Mouse (Mus musculus): Measurements from ENCODE around the gene Zfp750.
A peak's percentile ranks its signal among the peaks of the same experiment; 100 is the strongest.

Zfp750 gene

GRCm38 (mm10) chr11:121519131-121519530 is at the start of gene Zfp750:
Gene Zfp750 (minus strand): TSS chr11:121519333.
- no peak for DNase-seq

GRCm38 (mm10) chr11:121564265-121564664 is 45.1 kb upstream of the Zfp750 start:
- DNase-seq, result no peak

GRCm38 (mm10) chr11:121563312-121563711 is 44.2 kb upstream of the Zfp750 start:
- no peak for DNase-seq

- DNase-seq, result peak; percentile 24
Observed at GRCm38 (mm10) chr11:121560294-121560663, 41.1 kb upstream of the Zfp750 start.

- DNase-seq, result peak; percentile 36
Observed at GRCm38 (mm10) chr11:121559527-121560293, 40.6 kb upstream of the Zfp750 start.

GRCm38 (mm10) chr11:121558522-121558921 is 39.4 kb upstream of the Zfp750 start:
- DNase-seq, result no peak

GRCm38 (mm10) chr11:121557946-121558345 is 38.8 kb upstream of the Zfp750 start:
- DNase-seq, result no peak

GRCm38 (mm10) chr11:121556727-121557126 is 37.6 kb upstream of the Zfp750 start:
- no peak for DNase-seq

- no peak for DNase-seq
Observed at GRCm38 (mm10) chr11:121553458-121553857, 34.3 kb upstream of the Zfp750 start.

GRCm38 (mm10) chr11:121552846-121553457 is 33.8 kb upstream of the Zfp750 start:
- no peak for DNase-seq

- no peak for DNase-seq
Observed at GRCm38 (mm10) chr11:121552167-121552566, 33.0 kb upstream of the Zfp750 start.

GRCm38 (mm10) chr11:121551206-121551799 is 32.2 kb upstream of the Zfp750 start:
- DNase-seq, result no peak

- no peak for DNase-seq
Observed at GRCm38 (mm10) chr11:121549843-121550647, 30.9 kb upstream of the Zfp750 start.

GRCm38 (mm10) chr11:121548996-121549842 is 30.1 kb upstream of the Zfp750 start:
- DNase-seq, result peak; percentile 47

GRCm38 (mm10) chr11:121547925-121548324 is 28.8 kb upstream of the Zfp750 start:
- DNase-seq, result peak; percentile 87

GRCm38 (mm10) chr11:121547234-121547633 is 28.1 kb upstream of the Zfp750 start:
- peak; percentile 80 for DNase-seq

- no peak for DNase-seq
Observed at GRCm38 (mm10) chr11:121545398-121546034, 26.4 kb upstream of the Zfp750 start.

GRCm38 (mm10) chr11:121544755-121545397 is 25.7 kb upstream of the Zfp750 start:
- no peak for DNase-seq

GRCm38 (mm10) chr11:121543922-121544321 is 24.8 kb upstream of the Zfp750 start:
- peak; percentile 64 for DNase-seq

- peak; percentile 80 for DNase-seq
Observed at GRCm38 (mm10) chr11:121543287-121543856, 24.2 kb upstream of the Zfp750 start.

- no peak for DNase-seq
Observed at GRCm38 (mm10) chr11:121542471-121542870, 23.3 kb upstream of the Zfp750 start.

Measured in liver (tissue).